Mouse (Mus musculus) spleen, postnatal 36 days (tissue): Measurements from ENCODE around the gene Rem2.

ENCODE experiments used
- DNase-seq, 2 experiments: peaks; one replicate each; pipeline ENCODE4 v3.0.0; 2022; ENCODE audit warnings: low spot score in 2 of 2, mixed read lengths in 1 of 2

Gene Rem2

GRCm38 (mm10) chr14:54475941-54476844, at the start of gene Rem2:
Gene Rem2, plus strand, starts transcription at chr14:54476100.
- DNase-seq = no peak

GRCm38 (mm10) chr14:54426689-54427398, 49.1 kb upstream of the Rem2 start, which contains the start of gene Mrpl52:
Gene Mrpl52, plus strand, starts transcription at chr14:54426909.
- peak; percentile 86 to 90 for DNase-seq

GRCm38 (mm10) chr14:54427696-54428095, 48.2 kb upstream of the Rem2 start:
- no peak for DNase-seq

GRCm38 (mm10) chr14:54428421-54428820, 47.5 kb upstream of the Rem2 start:
- no peak for DNase-seq

- no peak for DNase-seq
These were observed 46.4 kb upstream of the Rem2 start for GRCm38 (mm10) chr14:54429332-54430093.

GRCm38 (mm10) chr14:54430406-54431145, 45.3 kb upstream of the Rem2 start:
- no peak for DNase-seq

- peak in 1 of 2 experiments; percentile 19 for DNase-seq
These were observed 44.4 kb upstream of the Rem2 start, which contains the start of gene Mmp14 for GRCm38 (mm10) chr14:54431334-54432077. Gene Mmp14, plus strand, starts transcription at chr14:54431612.

- DNase-seq = peak in 1 of 2 experiments; percentile 24
These were observed 43.6 kb upstream of the Rem2 start for GRCm38 (mm10) chr14:54432078-54432836.

GRCm38 (mm10) chr14:54432837-54433830, 42.8 kb upstream of the Rem2 start:
- DNase-seq = no peak

GRCm38 (mm10) chr14:54433941-54434531, 41.9 kb upstream of the Rem2 start:
- DNase-seq = no peak

GRCm38 (mm10) chr14:54435194-54435918, 40.5 kb upstream of the Rem2 start:
- no peak for DNase-seq

GRCm38 (mm10) chr14:54439155-54439554, 36.7 kb upstream of the Rem2 start:
- no peak for DNase-seq

GRCm38 (mm10) chr14:54439610-54440009, 36.3 kb upstream of the Rem2 start:
- no peak for DNase-seq

- no peak for DNase-seq
These were observed 35.4 kb upstream of the Rem2 start for GRCm38 (mm10) chr14:54440538-54440937.

- DNase-seq = no peak
These were observed 34.5 kb upstream of the Rem2 start for GRCm38 (mm10) chr14:54441365-54441764.

GRCm38 (mm10) chr14:54442548-54442947, 33.4 kb upstream of the Rem2 start:
- no peak for DNase-seq

GRCm38 (mm10) chr14:54443196-54443595, 32.7 kb upstream of the Rem2 start:
- no peak for DNase-seq
